Mouse (Mus musculus) granulocyte monocyte progenitor cell, adult 5-6 weeks (primary cell): ENCODE measurements at regions not wholly inside any gene's neighbourhood (a gene's known extent, or its start where the extent isn't known, plus 50 kb on each side); places are given as distances from the start of the nearest gene placed in this dataset.

ENCODE experiments used
- ATAC-seq: replicated peaks from 2 replicates; pipeline ENCODE4 v1.8.0; 2016; ENCODE audit warnings: mild to moderate bottlenecking, moderate TSS enrichment, inconsistent platforms; ENCODE audit not compliant: poor library complexity, severe bottlenecking

DNA sequence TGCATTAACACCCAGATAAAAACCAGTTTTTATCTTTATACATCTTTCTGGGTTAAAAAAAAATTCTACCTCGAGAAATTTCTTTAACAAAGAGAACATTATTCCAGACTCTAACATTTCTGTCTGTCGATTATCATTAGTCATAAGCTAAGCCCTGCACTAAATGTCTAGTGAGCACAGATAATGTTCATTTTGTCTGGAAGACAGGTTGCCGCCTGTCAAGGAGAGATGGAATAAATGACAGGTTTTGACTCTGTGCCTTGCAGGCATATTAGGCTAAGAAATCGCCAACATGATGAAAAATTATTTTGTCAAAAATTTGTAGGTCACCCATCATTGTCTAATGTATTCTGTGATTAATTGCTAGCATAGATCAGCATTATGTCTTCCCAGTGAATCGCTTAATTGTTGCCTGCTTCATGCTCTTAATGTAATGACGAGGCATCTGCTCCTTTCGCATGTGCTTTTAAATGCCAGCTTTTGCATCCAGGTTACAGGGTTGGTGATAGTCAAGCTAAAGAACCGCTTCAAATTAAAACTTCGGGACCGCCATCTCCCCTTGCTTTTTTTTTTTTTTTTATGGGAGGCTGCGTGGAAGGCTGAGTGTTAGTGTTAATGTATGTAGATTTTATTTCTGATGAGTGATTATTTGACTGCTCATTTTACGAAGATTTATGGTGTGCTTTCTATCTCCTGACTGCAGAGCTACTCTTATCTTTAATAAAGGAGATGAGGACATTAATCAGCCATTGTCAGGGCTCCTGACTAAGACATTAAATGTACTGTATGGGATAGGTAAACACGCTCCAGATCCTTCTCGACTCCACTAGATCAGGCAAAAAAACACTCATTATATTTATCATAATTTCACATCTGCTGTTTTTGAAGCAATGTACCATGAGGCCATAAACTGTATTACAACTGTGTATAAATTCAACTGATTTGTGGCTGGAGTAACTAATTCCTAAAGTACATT lies 135.9 kb upstream of the Meis2 start:
- ATAC-seq: no peak

DNA sequence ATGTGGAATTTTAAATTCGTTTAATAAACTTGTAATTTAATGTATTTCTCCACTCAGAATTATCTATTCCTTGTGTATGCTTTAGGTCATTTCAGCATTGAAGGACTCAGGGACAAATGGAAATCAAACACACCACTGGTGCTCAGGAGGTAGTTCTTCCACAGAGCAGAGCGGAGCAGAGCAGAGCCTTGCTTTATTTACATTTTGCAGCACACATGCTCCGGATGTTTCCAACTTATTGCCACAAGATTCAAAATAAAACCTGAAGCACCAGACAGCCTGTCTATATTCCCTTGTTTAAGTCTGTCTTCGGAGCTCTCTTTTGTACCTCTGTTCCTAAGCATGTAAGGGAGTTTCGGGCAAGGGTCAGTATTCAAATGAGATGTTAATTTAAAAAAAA lies 135.2 kb upstream of the Meis2 start:
- ATAC-seq: no peak

DNA sequence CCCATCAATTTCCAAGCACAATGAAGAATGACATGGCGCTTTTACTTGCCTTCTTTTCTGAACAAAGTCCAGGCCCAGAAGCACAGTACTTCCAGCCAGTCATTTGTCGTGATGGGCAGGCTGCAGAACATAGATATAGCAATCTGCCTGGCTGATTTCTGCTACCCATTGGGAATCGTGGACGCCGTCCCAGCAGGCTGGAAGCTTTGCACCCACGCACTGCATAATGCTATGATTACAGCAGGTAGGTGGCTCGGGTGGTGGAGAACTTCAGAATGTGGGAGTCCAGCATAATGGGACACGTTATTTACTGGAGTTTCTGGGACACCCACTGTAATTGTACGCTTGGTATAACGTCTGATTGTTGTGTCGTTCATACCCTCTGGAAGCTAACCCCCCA lies 116.2 kb upstream of the Meis2 start:
- ATAC-seq: no peak

DNA sequence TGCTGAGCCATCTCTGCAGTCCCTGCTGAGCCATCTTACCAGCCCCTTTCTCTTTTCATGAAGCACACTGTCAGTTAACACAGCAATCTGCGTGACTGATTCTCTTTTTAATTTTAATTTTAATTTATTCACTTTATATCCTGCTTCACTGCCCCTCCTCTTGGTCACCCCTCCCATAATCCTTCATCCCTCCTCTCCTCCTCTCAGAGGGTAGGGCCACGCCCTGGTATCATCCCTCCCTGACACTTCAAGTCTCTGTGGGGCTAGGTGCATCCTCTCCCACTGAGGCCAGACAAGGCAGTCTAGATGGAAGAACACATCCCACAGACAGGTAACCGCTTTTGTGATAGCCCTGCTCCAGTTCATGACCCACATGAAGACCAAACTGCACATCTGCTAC lies 111.5 kb upstream of the Meis2 start:
- ATAC-seq: no peak

DNA sequence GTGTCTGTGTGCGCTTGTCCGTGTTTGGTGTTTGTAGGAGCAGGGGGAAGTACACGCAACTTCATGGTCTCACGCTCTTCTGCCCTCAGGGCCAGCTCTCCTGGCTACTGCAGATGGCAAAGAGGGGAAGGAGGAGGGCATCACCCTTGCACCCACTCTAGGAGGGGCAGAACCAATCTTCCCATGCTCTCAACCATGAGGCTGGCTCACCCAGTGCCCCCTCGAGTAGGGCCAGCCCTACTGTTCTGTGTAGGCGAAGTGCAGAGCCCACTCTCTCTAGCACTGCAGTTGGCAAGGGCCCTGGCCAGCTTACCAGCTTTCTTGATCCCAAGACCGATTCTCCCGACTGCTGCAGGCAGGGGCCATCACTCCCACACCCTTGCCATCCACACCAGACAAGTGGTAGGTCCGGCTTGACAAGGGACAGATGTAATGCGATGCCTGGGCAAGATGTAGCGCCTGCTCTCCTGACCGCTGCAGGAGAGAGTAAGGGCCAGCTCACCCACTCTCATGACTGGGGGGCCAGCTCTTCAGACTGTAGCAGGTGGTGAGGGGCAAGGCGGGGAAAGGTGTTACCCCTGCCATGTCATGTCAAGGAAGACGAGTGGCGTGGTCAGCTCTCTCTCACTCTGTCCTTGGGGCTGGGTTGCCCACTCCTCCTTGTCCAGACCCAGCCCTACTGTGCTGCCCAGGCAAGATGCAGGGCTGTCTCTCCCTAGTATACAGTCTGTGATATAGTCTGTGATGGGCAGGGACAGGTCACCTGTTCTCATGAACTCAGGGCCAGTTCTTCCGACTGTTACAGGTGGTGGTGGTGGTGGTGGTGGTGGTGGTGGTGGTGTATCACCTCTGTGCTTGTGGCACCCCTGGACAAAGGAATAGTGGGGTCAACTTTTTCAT lies 100.5 kb upstream of the Meis2 start:
- no peak for ATAC-seq
